Mouse (Mus musculus) hindbrain, embryonic 10.5 days (tissue): ENCODE measurements around the gene Ifrd2. TPM values are rescaled to one million over a fixed set of nuclear protein-coding genes. Genes with fewer than 3 reads are reported as not detected.

Source experiments
- DNase-seq: peaks from one replicate; pipeline ENCODE4 v3.0.0-alpha.2; 2017; ENCODE audit warnings: low spot score
- H3K27ac ChIP-seq: fragments of 300-500 bp; sonication (generic); 2 replicates; pipeline ENCODE4 v1.5.1; 2016; ENCODE audit warnings: mild to moderate bottlenecking, moderate library complexity
- H3K27me3 ChIP-seq: fragments of 300-500 bp; sonication (generic); 2 replicates; pipeline ENCODE4 v1.6.1; 2016; ENCODE audit warnings: mild to moderate bottlenecking; ENCODE audit not compliant: poor library complexity, insufficient read depth, severe bottlenecking
- H3K36me3 ChIP-seq: fragments of 300-500 bp; sonication (generic); 2 replicates; pipeline ENCODE4 v1.6.1; 2016; ENCODE audit warnings: mild to moderate bottlenecking, moderate library complexity
- H3K4me1 ChIP-seq: fragments of 300-500 bp; sonication (generic); replicated peaks from 2 replicates; pipeline ENCODE4 v1.6.1; 2016; ENCODE audit warnings: mild to moderate bottlenecking
- H3K4me3 ChIP-seq: fragments of 300-500 bp; sonication (generic); 2 replicates; pipeline ENCODE4 v1.5.1; 2016; ENCODE audit warnings: mild to moderate bottlenecking, moderate library complexity
- H3K9me3 ChIP-seq: fragments of 300-500 bp; sonication (generic); 2 replicates; pipeline ENCODE4 v1.6.1; 2016; ENCODE audit warnings: mild to moderate bottlenecking, moderate library complexity
- WGBS: fragments of 180-500 bp; shearing (Covaris S2); methylation state at CpG from one replicate; pipeline ENCODE4 v1.1.7; 2016; 5-methylcytosine and 5-hydroxymethylcytosine counted together
- polyA plus RNA-seq: library from polyadenylated mRNA; unstranded; fragments of >200 nt; fragmentation: Nextera tagmentation; extraction: Ambion mirVana; gene quantifications from 2 replicates; pipeline ENCODE4 v1.2.1, GENCODE M21; 2016

Gene Ifrd2
- polyA plus RNA-seq, 1 experiment from 2014 or later: 41.1 TPM

- Histone ChIP-seq H3K27ac (peak overlapping the region; percentile 99), H3K27me3 (no peaks in the 10 kb centered on the region), H3K9me3 (no peaks in the 10 kb centered on the region), H3K4me1 (peaks cover 87% of the 10 kb centered on the region), H3K4me3 (peak overlapping the region; percentile 87), H3K36me3 (peaks cover 16% of the 10 kb centered on the region)
- DNase-seq: no peak
- under 1% methylated on average over 35 of the region's 35 CpGs for WGBS
Measured at GRCm38 (mm10) chr9:107634406-107635278, 47.2 kb downstream of the Ifrd2 start.

DNA sequence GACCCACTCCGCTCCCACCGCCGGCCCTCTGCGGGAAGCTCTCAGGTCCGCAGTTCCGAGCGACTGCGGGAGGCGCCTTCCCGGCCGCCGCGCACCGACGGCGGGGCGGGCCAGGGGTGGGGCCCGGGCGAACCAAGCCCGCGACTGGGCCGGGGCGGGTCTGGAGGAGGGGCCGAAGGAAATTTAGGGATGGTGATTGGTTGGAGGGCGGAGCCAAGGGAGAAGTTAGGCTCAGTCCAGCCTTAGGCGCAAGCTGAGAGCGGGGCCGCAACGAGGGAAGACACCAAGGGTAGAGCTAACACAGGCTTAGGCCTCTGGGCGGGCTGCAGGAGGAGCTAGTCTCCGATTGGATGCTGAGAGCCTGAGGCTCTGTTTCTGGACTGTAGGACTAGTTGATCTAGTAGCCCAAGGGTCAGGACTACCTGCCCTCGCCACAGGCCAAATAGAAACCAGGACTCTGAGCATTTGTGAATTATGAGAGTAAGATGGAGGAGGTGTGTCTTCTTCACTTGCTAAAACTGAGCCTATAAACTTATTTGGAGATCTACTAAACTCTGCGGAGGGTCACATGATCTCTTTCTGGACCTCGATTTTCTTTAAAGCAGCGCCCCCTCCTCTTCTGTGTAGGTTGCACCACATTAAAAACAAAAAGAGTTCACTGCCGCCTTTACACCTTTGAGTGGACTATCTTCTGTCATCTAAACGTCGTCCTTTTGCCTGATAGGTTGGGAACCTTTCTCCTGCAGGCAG is 48.0 kb downstream of the Ifrd2 start, which contains the start of gene Gnai2:
TSS of gene Gnai2 (minus strand) at position 89 of the 750 bp plus-strand sequence.
- Histone ChIP-seq H3K4me1 (peaks cover 87% of the 10 kb centered on the region), H3K36me3 (peaks cover 16% of the 10 kb centered on the region), H3K9me3 (no peaks in the 10 kb centered on the region), H3K4me3 (peak within 1 kb of the TSS; percentile 87), H3K27ac (peak within 1 kb of the TSS; percentile 99), H3K27me3 (no peaks in the 10 kb centered on the region)
- DNase-seq: peak; percentile 97
- 2% methylated on average over 38 of the region's 38 CpGs for WGBS

GRCm38 (mm10) chr9:107637070-107637469 is 49.6 kb downstream of the Ifrd2 start:
- Histone ChIP-seq H3K27me3 (no peaks in the 10 kb centered on the region), H3K36me3 (peaks cover 11% of the 10 kb centered on the region), H3K4me1 (peaks cover 87% of the 10 kb centered on the region), H3K27ac (peak overlapping the region; percentile 99), H3K4me3 (peak overlapping the region; percentile 27), H3K9me3 (no peaks in the 10 kb centered on the region)
- WGBS: 22% methylated on average over 7 of the region's 7 CpGs
- peak; percentile 88 for DNase-seq

DNA sequence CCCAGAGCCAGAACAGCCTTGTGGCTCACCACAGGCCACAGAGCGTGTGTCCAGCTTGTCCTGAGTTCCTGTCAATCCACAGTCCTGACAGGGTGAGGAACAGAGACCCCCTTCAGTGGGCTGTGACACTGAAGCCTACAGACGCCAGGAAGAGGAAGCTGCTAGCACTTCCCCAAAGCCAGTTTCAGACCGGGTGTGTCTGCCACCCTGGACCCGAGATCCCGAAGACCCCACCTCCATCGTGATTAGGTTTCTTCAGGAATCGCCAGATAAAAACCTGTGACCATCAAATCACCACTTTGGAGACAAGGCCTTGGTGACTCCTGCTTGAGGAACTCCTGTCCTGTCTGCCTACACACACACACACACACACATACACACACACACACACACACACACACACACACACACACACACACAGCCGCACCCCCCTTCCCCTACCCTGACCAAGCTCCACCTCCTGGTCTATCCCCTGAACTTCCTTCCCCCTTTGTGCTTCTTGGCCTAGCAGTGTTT is 52.9 kb downstream of the Ifrd2 start:
- Histone ChIP-seq H3K4me3 (no peak overlapping the region), H3K27me3 (no peaks in the 10 kb centered on the region), H3K36me3 (no peaks in the 10 kb centered on the region), H3K4me1 (peaks cover 75% of the 10 kb centered on the region), H3K9me3 (no peaks in the 10 kb centered on the region), H3K27ac (peak overlapping the region; percentile 79)
- 30% methylated on average over 8 of the region's 8 CpGs for WGBS
- peak; percentile 41 for DNase-seq

GRCm38 (mm10) chr9:107641666-107642065 is 54.2 kb downstream of the Ifrd2 start:
- Histone ChIP-seq H3K4me3 (no peak overlapping the region), H3K27ac (peak overlapping the region; percentile 81), H3K27me3 (no peaks in the 10 kb centered on the region), H3K4me1 (peaks cover 62% of the 10 kb centered on the region), H3K9me3 (no peaks in the 10 kb centered on the region), H3K36me3 (no peaks in the 10 kb centered on the region)
- DNase-seq: no peak
- 47% methylated on average over 8 of the region's 8 CpGs for WGBS

Other genes with a start within 250 kb of the Ifrd2 start
- 12.1 and 13.4 TPM in 2 replicates for gene Hemk1, start 249.3 kb upstream of the Ifrd2 start, polyA plus RNA-seq
- gene 6430571L13Rik, start 247.0 kb upstream of the Ifrd2 start, polyA plus RNA-seq: 1.4 and 2.6 TPM in 2 replicates
- 0.87 and 2.9 TPM in 2 replicates for gene Cacna2d2, start 188.0 kb upstream of the Ifrd2 start, polyA plus RNA-seq
- gene Tmem115, start 53.7 kb upstream of the Ifrd2 start, polyA plus RNA-seq: 36.5 and 44.8 TPM in 2 replicates
- gene Cyb561d2, start 45.4 kb upstream of the Ifrd2 start, polyA plus RNA-seq: 25.1 and 25.9 TPM in 2 replicates
- gene Nprl2, start 45.4 kb upstream of the Ifrd2 start, polyA plus RNA-seq: 39.2 and 45.7 TPM in 2 replicates
- gene Zmynd10, start 40.3 kb upstream of the Ifrd2 start, polyA plus RNA-seq: 2.6 and 4.7 TPM in 2 replicates
- gene Rassf1, start 36.1 kb upstream of the Ifrd2 start, polyA plus RNA-seq: 46.4 and 48.3 TPM in 2 replicates
- gene Tusc2, start 24.4 kb upstream of the Ifrd2 start, polyA plus RNA-seq: 79.8 and 87.1 TPM in 2 replicates
- 134 and 135 TPM in 2 replicates for gene Hyal2, start 19.7 kb upstream of the Ifrd2 start, polyA plus RNA-seq
- 6.6 and 8.4 TPM in 2 replicates for gene Hyal1, start 10.7 kb upstream of the Ifrd2 start, polyA plus RNA-seq
- gene Naa80, start 8.8 kb upstream of the Ifrd2 start, polyA plus RNA-seq: 19.2 and 20.8 TPM in 2 replicates
- gene Hyal3, start 6.8 kb upstream of the Ifrd2 start, polyA plus RNA-seq: 0.41 and 0.77 TPM in 2 replicates
- gene Sema3b, start 21.6 kb downstream of the Ifrd2 start, polyA plus RNA-seq: 3.9 and 5.2 TPM in 2 replicates
- 554 and 640 TPM in 2 replicates for gene Gnai2, start 47.7 kb downstream of the Ifrd2 start, polyA plus RNA-seq
- 6.4 and 7.2 TPM in 2 replicates for gene Slc38a3, start 81.9 kb downstream of the Ifrd2 start, polyA plus RNA-seq
- 2.6 and 3.1 TPM in 2 replicates for gene Gnat1, start 92.1 kb downstream of the Ifrd2 start, polyA plus RNA-seq
- 14.5 and 16.4 TPM in 2 replicates for gene Sema3f, start 122.8 kb downstream of the Ifrd2 start, polyA plus RNA-seq
- 196 and 204 TPM in 2 replicates for gene Rbm5, start 183.4 kb downstream of the Ifrd2 start, polyA plus RNA-seq